Mouse (Mus musculus) hindbrain, embryonic 15.5 days (tissue): ENCODE measurements at regions not wholly inside any gene's neighbourhood (a gene's known extent, or its start where the extent isn't known, plus 50 kb on each side); places are given as distances from the start of the nearest gene placed in this dataset.

Experiments used
- ATAC-seq: fragments of 200-750 bp; cut with Nextera tagmentation; 2 replicates; pipeline ENCODE4 v1.8.0; 2017; ENCODE audit warnings: low read depth, moderate number of reproducible peaks, moderate TSS enrichment; ENCODE audit not compliant: low FRiP score
- H3K27ac ChIP-seq: fragments of 300-500 bp; sonication (generic); replicated peaks from 2 replicates; pipeline ENCODE4 v1.5.1; 2015; ENCODE audit warnings: mild to moderate bottlenecking, inconsistent platforms
- H3K27me3 ChIP-seq: fragments of 300-500 bp; sonication (generic); 2 replicates; pipeline ENCODE4 v1.6.1; 2015; ENCODE audit warnings: control low read depth, inconsistent platforms
- H3K36me3 ChIP-seq: fragments of 300-500 bp; sonication (generic); 2 replicates; pipeline ENCODE4 v1.6.1; 2015; ENCODE audit warnings: control low read depth, inconsistent platforms
- H3K4me1 ChIP-seq: fragments of 300-500 bp; sonication (generic); replicated peaks from 2 replicates; pipeline ENCODE4 v1.6.1; 2015; ENCODE audit warnings: control low read depth, inconsistent platforms
- H3K4me2 ChIP-seq: fragments of 300-500 bp; sonication (generic); 2 replicates; pipeline ENCODE4 v1.6.1; 2015; ENCODE audit warnings: moderate library complexity, mild to moderate bottlenecking, inconsistent platforms
- H3K4me3 ChIP-seq: fragments of 300-500 bp; sonication (generic); 2 replicates; pipeline ENCODE4 v1.5.1; 2015; ENCODE audit warnings: mild to moderate bottlenecking, inconsistent platforms
- H3K9ac ChIP-seq: fragments of 300-500 bp; sonication (generic); 2 replicates; pipeline ENCODE4 v1.6.1; 2015; ENCODE audit warnings: inconsistent platforms
- H3K9me3 ChIP-seq: fragments of 300-500 bp; sonication (generic); 2 replicates; pipeline ENCODE4 v1.6.1; 2016; ENCODE audit warnings: control low read depth, inconsistent platforms
- WGBS: fragments of 180-500 bp; shearing (Covaris S2); methylation state at CpG from one replicate; pipeline ENCODE4 v1.1.7; 2015; 5-methylcytosine and 5-hydroxymethylcytosine counted together

DNA sequence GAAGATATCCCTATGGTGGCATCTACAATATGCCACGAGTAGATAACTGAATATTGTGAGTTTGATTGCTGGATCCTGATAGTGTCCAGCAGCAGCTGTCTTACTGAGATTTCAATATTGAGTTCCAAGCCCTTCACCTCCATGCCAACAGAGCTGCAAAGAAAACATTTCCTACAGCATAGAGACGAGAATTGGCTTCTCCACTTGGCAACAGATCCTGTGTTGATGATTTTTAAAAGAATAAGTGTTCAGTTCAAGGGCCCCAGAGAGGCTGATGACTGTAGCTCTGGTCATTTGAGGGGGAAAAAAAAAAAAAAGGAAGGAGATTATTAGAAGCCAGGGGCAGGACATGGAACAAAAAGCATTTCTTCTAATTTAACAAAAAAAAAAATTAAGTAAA lies 284.7 kb downstream of the Efnb2 start:
- H3K36me3 ChIP-seq = no peaks in the 10 kb centered on the region
- no peaks in the 10 kb centered on the region for H3K27me3 ChIP-seq
- H3K4me1 ChIP-seq = no peaks in the 10 kb centered on the region
- H3K27ac ChIP-seq = no peak overlapping the region
- H3K4me3 ChIP-seq = no peak overlapping the region
- no peak overlapping the region for H3K4me2 ChIP-seq
- WGBS = 55% methylated on average over 2 of the region's 2 CpGs
- H3K9ac ChIP-seq = no peak overlapping the region
- no peak for ATAC-seq
- no peaks in the 10 kb centered on the region for H3K9me3 ChIP-seq

DNA sequence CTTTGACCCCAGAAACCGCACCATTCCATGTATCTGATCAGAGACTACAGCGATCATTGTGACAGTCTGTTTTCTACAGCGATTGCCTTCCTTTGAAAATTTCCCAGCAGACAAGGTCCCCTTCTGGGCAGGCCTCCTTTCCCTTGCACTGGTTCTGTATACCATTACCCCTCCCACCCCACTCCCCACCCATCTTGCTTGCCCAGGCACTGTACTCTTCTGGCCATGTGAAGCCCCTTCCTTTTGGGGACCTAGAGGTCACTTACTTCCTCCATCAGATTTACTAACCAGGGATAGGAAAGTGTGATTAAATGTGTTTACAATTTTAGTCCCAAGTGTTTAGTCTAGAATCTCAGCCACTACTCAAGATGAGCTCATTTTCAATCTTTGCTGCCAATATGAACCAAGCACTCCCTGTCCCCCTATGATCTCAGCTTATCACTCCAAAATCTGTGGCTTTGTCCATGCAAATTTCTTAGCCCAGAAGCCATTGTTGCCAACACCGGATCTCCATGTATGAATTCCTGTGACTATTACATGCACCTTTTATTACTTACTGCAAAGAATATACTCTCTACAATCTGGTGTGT lies 293.7 kb downstream of the Efnb2 start:
- no peak overlapping the region for H3K9ac ChIP-seq
- H3K27me3 ChIP-seq = no peaks in the 10 kb centered on the region
- H3K4me1 ChIP-seq = no peaks in the 10 kb centered on the region
- H3K36me3 ChIP-seq = no peaks in the 10 kb centered on the region
- ATAC-seq = no peak
- no peaks in the 10 kb centered on the region for H3K9me3 ChIP-seq
- H3K27ac ChIP-seq = no peak overlapping the region
- no peak overlapping the region for H3K4me2 ChIP-seq
- WGBS = 85% methylated on average over 4 of the region's 4 CpGs
- H3K4me3 ChIP-seq = no peak overlapping the region

DNA sequence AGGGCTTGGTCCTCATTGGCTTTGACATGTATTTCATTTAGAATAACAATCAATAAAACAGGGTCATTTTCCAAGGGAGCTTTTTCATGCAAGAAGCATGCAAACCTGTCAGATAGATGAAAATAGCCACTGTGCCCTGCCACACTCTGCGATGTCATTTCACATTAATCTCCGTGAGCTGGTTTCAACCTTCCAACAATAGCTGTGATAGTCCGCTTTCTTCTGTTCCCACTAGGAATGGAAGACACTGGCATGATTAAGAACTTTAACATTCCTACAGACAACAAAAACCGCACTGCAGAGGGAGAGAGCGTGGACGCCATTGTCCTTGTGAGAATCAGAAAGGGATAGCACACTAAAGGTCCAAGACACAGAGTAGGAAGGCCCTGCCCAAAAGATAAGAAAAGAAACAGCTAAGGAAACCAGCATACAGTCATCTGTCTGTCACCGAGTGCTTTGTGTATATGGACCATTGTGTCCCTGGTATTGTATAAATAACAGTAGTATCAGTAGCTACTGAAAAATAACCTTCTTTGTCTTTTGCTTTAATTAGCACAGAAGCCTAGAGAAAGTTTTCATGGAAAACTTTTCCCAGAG lies 299.0 kb downstream of the Efnb2 start:
- Histone ChIP-seq H3K4me3 (no peak overlapping the region), H3K4me1 (peaks cover 3% of the 10 kb centered on the region; the same call in 1 of the 2 replicates), H3K36me3 (no peaks in the 10 kb centered on the region), H3K27me3 (no peaks in the 10 kb centered on the region), H3K27ac (no peak overlapping the region), H3K9ac (no peak overlapping the region), H3K9me3 (no peaks in the 10 kb centered on the region), H3K4me2 (no peak overlapping the region)
- ATAC-seq = no peak
- WGBS = 40% methylated on average over 7 of the region's 7 CpGs

DNA sequence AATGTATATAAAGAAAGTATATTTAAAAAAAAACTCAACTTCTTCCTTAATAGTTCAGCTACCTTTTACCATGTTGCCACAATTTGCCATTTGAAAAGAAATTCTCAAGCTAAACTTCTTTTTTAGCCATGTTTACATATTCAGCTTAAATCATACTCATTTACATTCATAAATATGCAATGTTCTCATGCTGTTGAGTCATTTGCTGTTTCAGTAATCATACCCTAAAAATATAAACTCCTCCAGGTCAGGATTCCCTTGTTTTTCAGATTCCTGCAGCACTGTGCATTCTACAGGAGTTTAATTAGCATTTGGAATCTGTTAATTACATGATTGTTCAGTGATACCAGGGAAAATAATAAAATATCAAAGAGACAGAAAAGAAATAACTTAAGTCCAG lies 300.5 kb downstream of the Efnb2 start:
- Histone ChIP-seq H3K9ac (no peak overlapping the region), H3K27me3 (no peaks in the 10 kb centered on the region), H3K36me3 (no peaks in the 10 kb centered on the region), H3K4me3 (no peak overlapping the region), H3K4me2 (no peak overlapping the region), H3K9me3 (no peaks in the 10 kb centered on the region), H3K27ac (no peak overlapping the region), H3K4me1 (peaks cover 3% of the 10 kb centered on the region; the same call in 1 of the 2 replicates)
- no peak for ATAC-seq

DNA sequence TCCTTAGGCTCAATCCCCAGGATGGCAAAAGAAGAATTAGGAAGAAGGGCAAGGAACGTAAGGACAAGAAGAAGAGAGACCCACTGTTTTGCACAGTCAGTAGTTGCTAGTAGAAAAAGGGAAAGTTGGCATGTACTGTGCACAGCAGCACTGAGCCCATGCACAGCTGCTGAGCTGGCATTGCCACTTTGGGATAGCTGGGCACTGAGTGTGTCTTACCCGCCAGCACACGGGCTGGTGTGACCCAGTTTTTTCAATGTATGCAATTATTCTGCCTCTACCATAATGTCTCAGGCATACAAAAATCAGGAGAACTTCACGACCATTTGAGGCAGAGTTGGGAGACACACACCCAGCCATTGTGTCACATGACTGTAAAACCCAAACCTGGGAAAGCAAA lies 306.1 kb downstream of the Efnb2 start:
- Histone ChIP-seq H3K9me3 (no peaks in the 10 kb centered on the region), H3K4me1 (no peaks in the 10 kb centered on the region), H3K36me3 (no peaks in the 10 kb centered on the region), H3K4me2 (no peak overlapping the region), H3K4me3 (no peak overlapping the region), H3K27me3 (no peaks in the 10 kb centered on the region), H3K9ac (no peak overlapping the region), H3K27ac (no peak overlapping the region)
- 79% methylated on average over 4 of the region's 4 CpGs for WGBS
- no peak for ATAC-seq

DNA sequence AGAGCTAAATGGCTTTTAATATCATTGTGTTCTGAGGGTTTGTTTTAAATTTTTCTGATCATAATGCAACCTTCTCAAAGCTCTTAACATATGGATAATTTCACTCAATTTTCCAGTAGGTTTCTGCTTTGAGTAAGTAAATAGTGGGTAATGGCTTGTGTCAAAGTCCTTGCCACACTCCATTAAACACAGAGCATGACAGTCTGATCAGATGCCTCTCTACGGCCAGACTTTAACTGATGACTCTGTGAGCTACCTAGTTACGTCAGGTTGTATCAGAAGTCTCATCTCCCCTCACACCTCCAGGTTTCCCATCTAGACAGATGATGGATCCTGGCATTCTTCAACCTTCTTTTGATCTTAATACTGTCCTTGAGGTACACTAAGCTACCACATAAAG lies 316.4 kb downstream of the Efnb2 start:
- H3K27ac ChIP-seq = no peak overlapping the region
- no peaks in the 10 kb centered on the region for H3K36me3 ChIP-seq
- no peaks in the 10 kb centered on the region for H3K4me1 ChIP-seq
- no peak overlapping the region for H3K4me3 ChIP-seq
- no peaks in the 10 kb centered on the region for H3K9me3 ChIP-seq
- no peak overlapping the region for H3K4me2 ChIP-seq
- ATAC-seq = no peak
- H3K27me3 ChIP-seq = no peaks in the 10 kb centered on the region
- 49% methylated on average over 2 of the region's 2 CpGs for WGBS
- H3K9ac ChIP-seq = no peak overlapping the region

DNA sequence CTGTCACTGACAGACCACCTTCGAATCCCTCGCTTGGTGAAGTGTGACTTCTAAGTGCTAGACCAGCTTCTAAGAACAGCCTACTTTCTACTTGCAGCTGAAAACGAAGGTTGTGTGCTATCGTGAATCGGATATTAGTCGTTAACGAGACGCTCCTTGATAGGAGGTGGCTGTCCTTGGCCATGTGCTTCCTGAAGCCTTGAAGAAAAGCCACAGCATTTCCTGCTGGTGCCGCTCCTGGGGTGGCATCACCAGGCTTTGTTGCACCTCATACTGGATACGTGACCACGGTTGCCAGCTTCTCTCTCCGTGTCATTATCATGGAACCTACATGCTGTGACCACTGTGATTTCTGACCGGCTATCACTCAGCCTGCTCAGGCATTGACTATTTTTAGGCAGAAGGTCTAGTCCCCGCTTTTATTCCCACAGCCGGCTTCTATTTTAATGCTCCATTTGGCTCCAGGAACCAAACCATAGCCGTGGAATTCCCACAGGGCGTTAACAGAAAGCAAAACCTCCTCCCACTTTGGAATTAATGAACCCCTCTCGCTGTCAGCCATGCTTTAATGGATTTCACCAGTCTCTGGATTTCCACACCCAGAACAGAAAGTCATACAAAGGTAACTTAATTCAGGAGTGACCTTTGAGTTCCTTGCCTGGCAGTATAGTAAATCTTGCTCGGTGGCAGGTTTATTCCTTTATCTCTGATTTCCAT lies 325.6 kb downstream of the Efnb2 start:
- Histone ChIP-seq H3K9ac (no peak overlapping the region), H3K4me1 (peaks cover 9% of the 10 kb centered on the region), H3K36me3 (no peaks in the 10 kb centered on the region), H3K27me3 (no peaks in the 10 kb centered on the region), H3K9me3 (no peaks in the 10 kb centered on the region), H3K27ac (no peak overlapping the region), H3K4me2 (no peak overlapping the region), H3K4me3 (no peak overlapping the region)
- WGBS = 45% methylated on average over 19 of the region's 19 CpGs
- ATAC-seq = no peak

DNA sequence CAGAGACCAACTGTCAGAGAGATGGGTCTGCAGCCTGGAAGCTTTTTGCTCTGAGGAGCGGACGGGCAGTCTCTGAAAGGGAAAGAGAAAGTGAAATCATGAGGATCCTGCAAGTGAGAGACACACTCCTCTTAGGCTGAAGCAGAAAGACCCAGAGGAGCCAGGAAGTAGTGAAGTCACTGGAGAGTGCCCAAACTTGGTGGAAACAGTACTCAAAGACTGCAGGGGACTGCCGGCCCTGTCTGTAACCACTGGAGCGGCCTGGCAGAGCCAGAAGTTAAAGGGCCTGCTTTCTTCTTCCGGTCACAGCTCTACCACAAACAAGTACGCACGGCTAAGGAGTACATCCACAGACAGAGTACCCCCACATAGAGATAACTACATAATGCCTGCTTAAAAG lies 326.5 kb downstream of the Efnb2 start:
- H3K4me1 ChIP-seq = peaks cover 9% of the 10 kb centered on the region

DNA sequence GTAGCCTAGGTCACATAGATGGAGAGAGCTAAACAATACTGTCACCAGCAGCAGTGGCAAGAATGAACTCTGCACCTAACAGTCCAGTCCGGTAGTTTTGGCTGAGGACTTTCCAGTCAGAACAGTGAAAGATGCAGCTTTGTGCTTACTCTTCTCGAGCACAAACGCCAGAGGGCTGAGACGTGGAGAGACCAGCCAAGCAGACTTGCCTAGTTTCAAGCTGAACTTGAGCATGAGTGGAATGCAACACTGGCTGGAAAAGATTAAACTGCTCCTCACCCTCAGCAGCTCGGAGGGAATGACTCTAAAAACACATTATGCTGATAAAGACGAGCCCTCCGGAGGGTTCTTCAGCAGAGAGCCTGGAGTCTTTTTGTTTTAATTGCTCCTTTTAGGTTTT lies 329.8 kb downstream of the Efnb2 start:
- no peaks in the 10 kb centered on the region for H3K36me3 ChIP-seq
- H3K9ac ChIP-seq = no peak overlapping the region
- no peak overlapping the region for H3K4me2 ChIP-seq
- WGBS = 61% methylated on average over 7 of the region's 7 CpGs
- no peak for ATAC-seq
- H3K4me1 ChIP-seq = peaks cover 15% of the 10 kb centered on the region
- no peaks in the 10 kb centered on the region for H3K27me3 ChIP-seq
- no peaks in the 10 kb centered on the region for H3K9me3 ChIP-seq
- no peak overlapping the region for H3K4me3 ChIP-seq
- no peak overlapping the region for H3K27ac ChIP-seq

More for the DNA sequence above, 326.5 kb downstream of the Efnb2 start:
- WGBS = 72% methylated on average over 7 of the region's 7 CpGs
- Histone ChIP-seq H3K9me3 (no peaks in the 10 kb centered on the region), H3K9ac (no peak overlapping the region), H3K4me3 (no peak overlapping the region), H3K4me2 (no peak overlapping the region), H3K27me3 (no peaks in the 10 kb centered on the region), H3K36me3 (no peaks in the 10 kb centered on the region), H3K27ac (no peak overlapping the region)
- ATAC-seq = no peak

DNA sequence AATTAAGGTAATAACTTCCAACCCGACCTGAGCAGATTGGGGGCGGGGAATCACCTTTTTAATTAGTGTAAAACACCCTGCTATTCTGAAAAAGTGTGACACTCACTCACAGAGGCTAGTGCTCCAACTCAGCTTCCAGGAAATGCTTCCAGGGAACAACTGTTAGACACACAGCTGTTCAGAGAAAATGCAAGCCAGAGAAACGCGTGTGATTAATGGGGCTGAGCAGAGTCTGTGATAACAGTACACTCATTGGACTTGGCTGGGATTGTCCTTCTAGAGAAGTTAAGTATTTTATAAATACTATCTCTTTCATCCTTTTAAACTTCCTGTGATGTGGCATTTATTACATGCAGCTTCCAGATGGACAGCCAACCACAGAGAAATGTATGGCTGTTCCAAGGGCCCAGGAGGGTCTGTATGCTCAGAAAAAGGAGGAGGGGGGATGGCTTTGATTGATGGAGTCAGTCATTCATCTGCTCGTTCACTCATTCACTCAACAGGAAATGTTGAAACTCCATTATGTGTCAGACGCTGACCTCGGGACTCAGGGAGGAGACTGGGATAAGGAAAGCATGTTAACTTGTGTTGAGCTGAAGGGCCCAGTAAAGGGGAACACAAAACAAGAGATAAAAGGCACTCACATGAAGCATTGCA lies 332.9 kb downstream of the Efnb2 start:
- Histone ChIP-seq H3K27ac (no peak overlapping the region), H3K4me2 (no peak overlapping the region), H3K9ac (no peak overlapping the region), H3K36me3 (no peaks in the 10 kb centered on the region), H3K4me3 (no peak overlapping the region), H3K27me3 (no peaks in the 10 kb centered on the region), H3K9me3 (no peaks in the 10 kb centered on the region), H3K4me1 (peaks cover 8% of the 10 kb centered on the region; the same call in 1 of the 2 replicates)
- ATAC-seq = peak; percentile 76; the same call in 1 of the 2 replicates
- 36% methylated on average over 7 of the region's 7 CpGs for WGBS

DNA sequence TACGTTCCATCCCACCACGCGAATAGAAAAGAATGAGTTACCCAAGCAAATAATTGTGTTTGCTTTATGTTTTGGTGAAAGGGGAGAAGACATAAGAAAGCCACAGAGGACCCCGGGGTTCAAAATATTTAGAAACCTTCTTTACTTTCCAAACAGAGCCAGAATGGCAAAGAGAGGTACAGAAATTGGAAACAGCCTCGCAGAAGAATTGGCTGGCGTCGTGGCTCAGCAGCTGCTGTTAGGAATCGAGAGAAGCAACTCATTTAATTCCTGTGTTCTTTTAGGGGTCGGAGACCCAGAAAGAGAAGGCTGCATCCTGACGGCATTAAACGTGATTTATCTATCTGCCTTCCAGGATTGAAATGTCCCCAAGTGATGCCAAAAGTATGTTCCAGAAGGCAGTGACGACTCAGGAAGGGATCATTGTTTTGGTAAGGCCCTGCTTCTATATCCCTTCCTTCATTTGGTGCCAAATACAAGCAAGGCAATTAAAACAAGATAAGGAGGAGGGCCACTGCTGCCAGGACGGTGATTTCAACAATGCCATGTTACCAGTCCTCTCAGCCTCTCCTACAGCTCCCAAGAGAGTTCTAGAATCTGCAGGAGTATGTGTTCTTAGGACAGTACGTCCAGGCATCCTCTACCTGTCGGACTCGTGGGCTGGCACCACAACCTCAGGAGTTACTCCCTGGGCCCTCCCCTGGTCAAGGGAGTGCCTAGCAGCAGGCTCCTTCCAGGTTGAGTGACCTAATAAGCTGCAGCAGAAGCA lies 334.8 kb downstream of the Efnb2 start:
- Histone ChIP-seq H3K4me2 (no peak overlapping the region), H3K4me1 (peaks cover 8% of the 10 kb centered on the region; the same call in 1 of the 2 replicates), H3K9me3 (no peaks in the 10 kb centered on the region), H3K9ac (no peak overlapping the region), H3K27me3 (no peaks in the 10 kb centered on the region), H3K27ac (no peak overlapping the region), H3K4me3 (no peak overlapping the region), H3K36me3 (no peaks in the 10 kb centered on the region)
- no peak for ATAC-seq
- 64% methylated on average over 16 of the region's 16 CpGs for WGBS

DNA sequence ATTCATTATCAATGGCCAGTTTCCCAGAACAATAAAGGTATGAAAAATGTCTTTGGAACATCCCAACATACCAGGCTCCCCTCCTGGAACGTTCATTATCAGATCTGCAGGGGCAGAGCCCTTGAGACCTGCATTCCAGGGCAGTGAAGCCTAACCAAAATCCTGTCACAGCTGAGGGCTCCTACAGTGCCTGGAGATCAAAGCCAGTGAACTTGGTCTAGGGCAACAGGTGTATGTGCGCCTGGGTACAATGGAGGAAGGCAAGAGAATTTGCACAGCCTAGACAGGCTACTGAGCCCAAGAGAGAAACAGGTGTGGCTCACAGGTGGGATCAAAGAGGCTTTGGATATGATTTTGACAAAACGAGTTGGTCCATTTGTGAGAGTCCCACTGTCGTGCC lies 335.6 kb downstream of the Efnb2 start:
- 64% methylated on average over 4 of the region's 4 CpGs for WGBS
- peaks cover 8% of the 10 kb centered on the region; the same call in 1 of the 2 replicates for H3K4me1 ChIP-seq
- H3K9ac ChIP-seq = no peak overlapping the region
- H3K27me3 ChIP-seq = no peaks in the 10 kb centered on the region
- no peaks in the 10 kb centered on the region for H3K36me3 ChIP-seq
- no peak overlapping the region for H3K4me3 ChIP-seq
- H3K9me3 ChIP-seq = no peaks in the 10 kb centered on the region
- no peak for ATAC-seq
- H3K4me2 ChIP-seq = no peak overlapping the region
- no peak overlapping the region for H3K27ac ChIP-seq
